Mouse (Mus musculus): ENCODE data around the gene Vasn.

- TF ChIP-seq CTCF (IDR thresholded peaks at IDR 0.05; ENCODE audit: borderline replicate concordance, control insufficient read depth, extremely low read depth, insufficient read depth, low read length, poor library complexity) (no peak), POLR2A (IDR thresholded peaks at IDR 0.05; ENCODE audit: control insufficient read depth, extremely low read depth, insufficient read depth, low read length, poor library complexity) (no peak)
These were observed 8.0 kb downstream of the Vasn start for GRCm38 (mm10) chr16:4647651-4648141.
